Mouse (Mus musculus): Measurements from ENCODE around the gene Rora. TPM values are rescaled to one million over a fixed set of nuclear protein-coding genes. Genes with fewer than 3 reads are reported as not detected.

Rora gene
- total RNA-seq, 2 experiments from 2014 or later, result 68.0 to 81.9 TPM

GRCm38 (mm10) chr9:69301445-69301844 is 647.9 kb downstream of the Rora start:
- DNase-seq (ENCODE audit: low spot score in 2 of 2), result peak; percentile 29 to 58
- intact Hi-C loops (cut with DNase I), result no loop called here

DNA sequence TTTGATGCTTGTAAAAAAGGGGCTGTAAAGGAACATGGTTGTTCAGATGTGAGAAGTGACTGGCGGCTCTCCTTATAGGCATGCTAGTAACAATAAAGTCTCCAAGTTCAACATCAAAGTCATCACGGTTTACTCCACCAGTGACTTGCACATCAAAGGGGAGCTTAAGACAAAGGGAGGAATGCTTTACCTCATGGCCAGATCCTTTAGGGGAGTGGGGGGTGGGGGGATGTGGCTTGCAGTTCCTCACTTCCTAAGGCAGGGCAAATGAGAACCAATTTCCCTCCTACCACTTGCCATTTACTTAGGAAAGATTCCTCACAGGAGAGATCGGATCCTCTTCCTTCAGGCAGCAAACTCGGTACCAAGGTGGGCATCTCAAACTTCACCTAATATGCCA is 648.4 kb downstream of the Rora start:
- no peak for DNase-seq (ENCODE audit: low spot score in 2 of 2)
- intact Hi-C loops (cut with DNase I), result no loop called here

DNA sequence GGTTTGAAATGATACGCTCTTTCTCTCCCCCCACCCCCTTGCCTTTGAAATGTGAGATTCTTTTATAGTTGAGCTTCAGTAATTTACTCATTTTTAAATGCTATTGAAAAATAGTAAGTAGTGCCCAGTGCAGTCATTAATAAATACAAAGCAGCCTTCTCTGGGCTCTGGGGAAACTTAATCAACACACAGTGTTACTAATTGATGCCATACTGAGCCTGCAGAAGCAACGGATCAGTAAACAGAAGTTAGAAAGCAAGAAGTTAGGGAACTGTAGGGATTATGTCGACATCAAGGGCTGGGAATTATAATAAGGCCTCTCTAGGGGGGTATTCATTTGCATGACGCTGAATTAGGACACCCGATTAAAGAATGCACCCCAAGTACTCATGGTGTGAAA is 649.3 kb downstream of the Rora start:
- intact Hi-C loops (cut with DNase I), result no loop called here
- no peak for DNase-seq (ENCODE audit: low spot score in 2 of 2)

GRCm38 (mm10) chr9:69303346-69303944 is 649.9 kb downstream of the Rora start:
- intact Hi-C loops (cut with DNase I), result no loop called here
- no peak for DNase-seq (ENCODE audit: low spot score in 2 of 2)

- intact Hi-C loops (cut with DNase I), result no loop called here
- DNase-seq (ENCODE audit: low spot score in 2 of 2), result no peak
Observed at GRCm38 (mm10) chr9:69303962-69304361, 650.4 kb downstream of the Rora start.

DNA sequence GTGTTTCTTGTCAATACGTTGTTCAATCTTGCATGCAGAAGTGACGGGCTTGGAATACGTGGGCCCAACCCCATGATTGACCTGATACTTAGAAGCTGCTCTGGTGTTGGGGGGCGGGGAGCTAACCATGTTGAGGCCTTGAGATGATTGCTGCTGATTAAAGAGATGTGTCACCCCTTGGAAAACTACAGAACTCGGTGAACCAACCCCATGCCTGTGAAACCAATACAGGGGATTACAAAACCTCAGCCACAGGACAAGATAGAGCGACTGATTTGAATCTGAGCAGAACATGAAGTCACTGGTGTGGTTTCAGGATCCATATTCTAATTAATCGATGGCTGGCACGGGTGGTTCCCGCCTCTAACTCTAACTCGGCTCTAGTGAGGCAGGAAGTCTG is 650.9 kb downstream of the Rora start:
- DNase-seq (ENCODE audit: low spot score in 2 of 2), result no peak
- intact Hi-C loops (cut with DNase I), result no loop called here

DNA sequence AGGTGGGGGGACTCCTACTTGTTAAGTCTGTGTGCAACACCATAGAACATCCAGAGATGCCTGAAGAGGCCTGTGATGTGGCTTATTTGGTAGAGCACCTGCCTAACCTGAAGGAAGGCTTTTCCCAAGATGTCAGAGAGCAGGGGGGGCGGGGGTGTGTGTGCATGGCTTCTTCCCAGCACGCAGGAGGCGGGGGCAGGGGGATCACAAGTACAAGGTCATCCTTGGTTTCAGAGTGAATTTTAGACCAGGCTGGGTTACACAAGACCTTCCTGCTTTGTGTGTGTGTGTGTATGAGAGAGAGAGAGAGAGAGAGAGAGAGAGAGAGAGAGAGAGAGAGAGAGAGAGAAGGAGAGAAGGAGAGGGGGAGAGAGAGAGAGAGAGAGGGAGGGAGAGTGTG is 651.4 kb downstream of the Rora start:
- DNase-seq (ENCODE audit: low spot score in 2 of 2), result no peak

GRCm38 (mm10) chr9:69306734-69307528 is 653.3 kb downstream of the Rora start:
- intact Hi-C loops (cut with DNase I), result no loop called here
- DNase-seq (ENCODE audit: low spot score in 2 of 2), result peak in 1 of 2 experiments; percentile 15

More for the DNA sequence above, 651.4 kb downstream of the Rora start:
- intact Hi-C loops (cut with DNase I), result no loop called here

DNA sequence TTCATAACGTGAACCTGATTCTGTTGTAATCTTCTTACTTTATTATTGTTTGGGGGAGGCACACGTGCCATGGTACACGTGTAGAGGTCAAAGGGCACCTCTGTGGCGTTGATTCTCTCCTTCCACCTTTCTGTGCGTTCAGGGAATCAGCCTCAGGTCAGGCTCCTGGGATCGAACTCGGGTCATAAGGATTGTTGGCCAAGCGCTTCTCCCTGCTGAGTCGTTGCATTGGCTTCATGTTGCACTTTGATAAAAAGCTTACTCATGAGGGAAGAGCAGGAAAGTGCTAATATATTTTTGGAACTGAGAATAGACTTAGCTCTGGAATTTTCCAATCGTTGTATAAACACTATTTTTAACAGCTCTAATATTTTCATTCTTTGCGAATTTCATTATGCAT is 654.4 kb downstream of the Rora start:
- intact Hi-C loops (cut with DNase I), result no loop called here
- DNase-seq (ENCODE audit: low spot score in 2 of 2), result no peak

DNA sequence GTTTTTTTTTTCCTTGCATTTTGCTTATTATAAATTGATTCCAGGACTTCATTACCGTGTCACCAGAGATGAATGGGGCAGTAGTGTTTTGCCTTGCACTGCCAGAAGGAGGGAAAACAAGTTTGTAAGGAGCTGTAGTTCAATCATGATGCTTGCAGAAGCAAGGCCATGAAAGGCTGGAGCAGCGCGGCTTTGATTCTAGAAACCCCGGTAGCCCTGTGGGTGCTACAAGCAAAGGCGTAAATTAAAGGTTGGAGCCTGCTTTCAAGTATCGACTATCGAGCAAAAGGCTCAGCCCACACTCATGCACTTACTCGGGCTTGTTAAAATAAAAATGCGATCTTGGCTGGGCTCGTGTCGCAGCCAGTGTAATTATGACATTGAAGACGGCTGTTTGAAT is 656.9 kb downstream of the Rora start:
- intact Hi-C loops (cut with DNase I), result no loop called here
- DNase-seq (ENCODE audit: low spot score in 2 of 2), result peak in 1 of 2 experiments; percentile 21

DNA sequence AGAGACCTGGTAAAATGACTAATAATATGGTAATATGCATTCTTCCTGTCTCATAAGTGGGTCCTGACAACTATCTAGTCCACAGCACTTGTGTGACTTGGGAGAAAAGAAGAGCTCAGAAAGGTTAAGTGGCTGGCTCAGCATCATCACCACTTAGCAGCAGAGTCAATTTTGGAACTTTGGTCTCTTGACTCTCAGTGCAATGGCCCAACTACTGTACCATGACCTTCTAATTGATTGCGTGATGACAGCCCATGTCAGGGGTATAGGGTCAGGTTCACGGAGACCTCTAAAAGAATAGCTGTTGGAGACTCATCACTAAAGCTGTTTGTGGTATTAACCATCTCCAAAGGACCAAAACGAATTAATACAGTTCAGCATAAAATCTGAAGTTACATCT is 659.7 kb downstream of the Rora start:
- intact Hi-C loops (cut with DNase I), result no loop called here

DNA sequence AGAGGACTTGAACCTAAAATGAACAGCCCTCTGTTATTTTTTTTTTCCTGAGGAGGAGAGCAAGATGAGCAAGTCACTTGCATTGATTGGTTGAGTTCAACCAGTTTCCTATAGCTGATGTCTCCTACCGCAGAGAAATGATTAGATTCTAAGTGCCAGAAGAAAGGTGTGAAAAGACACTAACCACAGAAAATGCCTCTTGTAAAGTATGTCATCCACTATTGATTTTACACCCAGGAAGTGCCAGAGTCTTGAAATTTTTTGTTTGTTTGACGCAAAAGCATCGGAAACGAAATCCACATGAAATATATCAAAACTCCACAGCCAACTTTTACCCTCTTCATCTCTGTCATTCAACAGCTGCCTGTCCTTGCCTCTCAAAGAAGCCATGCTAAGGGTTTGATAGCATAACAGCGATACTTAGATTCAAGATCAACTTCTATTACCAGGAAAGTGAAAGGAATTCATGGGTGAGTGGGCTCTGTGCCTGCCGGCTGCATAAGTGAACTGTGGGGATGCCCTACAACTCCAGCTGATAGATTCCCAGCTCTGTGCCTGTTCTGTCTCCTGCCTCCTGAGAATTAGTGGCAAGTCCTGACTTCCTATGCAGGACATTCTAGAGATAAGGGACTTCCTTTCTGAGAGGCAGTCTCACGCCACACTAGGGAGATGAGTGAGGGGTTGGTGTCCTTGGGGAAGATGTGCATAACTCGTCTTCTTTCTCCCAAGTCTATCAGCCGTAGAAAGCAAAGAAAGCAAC is 661.0 kb downstream of the Rora start:
- intact Hi-C loops (cut with DNase I), result no loop called here
- no peak for DNase-seq (ENCODE audit: low spot score in 2 of 2)

More for the DNA sequence above, 659.7 kb downstream of the Rora start:
- no peak for DNase-seq (ENCODE audit: low spot score in 2 of 2)

DNA sequence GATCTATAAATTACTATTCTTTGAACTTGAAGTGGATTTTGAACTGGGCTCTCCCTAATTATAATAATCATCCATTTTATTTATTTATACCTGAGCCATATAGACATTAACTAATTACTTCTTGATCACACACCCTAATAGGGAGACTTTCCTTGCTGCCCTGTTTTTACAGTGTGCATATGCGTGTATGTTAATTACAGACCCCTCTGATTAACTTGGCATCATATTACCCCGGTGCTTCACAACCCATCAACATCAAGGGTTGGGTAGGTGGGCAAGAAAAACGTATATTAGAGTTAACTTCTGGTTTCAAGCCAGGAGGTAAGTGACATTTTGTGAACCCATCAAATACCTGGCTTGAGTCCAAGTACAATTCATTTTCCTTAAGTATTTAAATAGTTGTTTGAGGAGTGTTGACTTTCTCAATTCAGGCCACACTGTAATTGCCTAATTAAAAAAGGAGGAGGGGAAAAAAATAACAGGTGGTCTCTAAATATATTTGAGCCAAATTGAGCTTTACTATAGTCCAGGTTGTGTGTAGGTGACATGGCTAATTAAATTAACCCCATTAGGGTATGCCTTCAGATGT is 664.0 kb downstream of the Rora start:
- intact Hi-C loops (cut with DNase I), result no loop called here
- DNase-seq (ENCODE audit: low spot score in 2 of 2), result no peak

GRCm38 (mm10) chr9:69319434-69319833 is 665.8 kb downstream of the Rora start:
- intact Hi-C loops (cut with DNase I), result no loop called here
- no peak for DNase-seq (ENCODE audit: low spot score in 2 of 2)

- intact Hi-C loops (cut with DNase I), result loop anchor here (10.0 kb wide), 1 partner anchor 1305 kb away; no protein-coding TSS in a partner anchor
- DNase-seq (ENCODE audit: low spot score in 2 of 2), result no peak
Observed at GRCm38 (mm10) chr9:69319913-69320634, 666.5 kb downstream of the Rora start.

DNA sequence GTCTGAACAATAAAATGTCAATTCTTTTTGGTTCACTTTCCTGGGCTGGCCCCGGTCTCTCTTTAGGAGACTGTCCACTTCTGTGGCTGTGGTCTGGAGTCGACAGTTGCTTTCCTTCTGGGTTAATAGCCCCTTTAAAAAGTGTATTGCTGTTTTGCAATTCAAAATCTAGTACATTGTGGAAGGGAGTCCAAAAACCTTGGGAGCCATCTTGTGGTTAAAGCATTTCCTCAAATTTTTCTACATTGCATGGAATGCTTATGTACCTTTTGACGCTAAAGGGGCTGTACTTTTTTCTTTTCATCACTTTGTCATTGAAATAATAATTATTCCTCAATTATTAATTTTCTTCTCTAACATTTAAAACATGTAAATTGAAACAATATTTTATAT is 667.0 kb downstream of the Rora start:
- no peak for DNase-seq (ENCODE audit: low spot score in 2 of 2)
- intact Hi-C loops (cut with DNase I), result loop anchor here (10.0 kb wide), 1 partner anchor 1306 kb away; no protein-coding TSS in a partner anchor

GRCm38 (mm10) chr9:69321956-69322355 is 668.4 kb downstream of the Rora start:
- DNase-seq (ENCODE audit: low spot score in 2 of 2), result peak in 1 of 2 experiments; percentile 55
- intact Hi-C loops (cut with DNase I), result loop anchor here (10.0 kb wide), 1 partner anchor 1307 kb away; no protein-coding TSS in a partner anchor

- no peak for DNase-seq (ENCODE audit: low spot score in 2 of 2)
- intact Hi-C loops (cut with DNase I), result loop anchor here (10.0 kb wide), 1 partner anchor 1309 kb away; no protein-coding TSS in a partner anchor
Observed at GRCm38 (mm10) chr9:69323831-69324230, 670.2 kb downstream of the Rora start.

DNA sequence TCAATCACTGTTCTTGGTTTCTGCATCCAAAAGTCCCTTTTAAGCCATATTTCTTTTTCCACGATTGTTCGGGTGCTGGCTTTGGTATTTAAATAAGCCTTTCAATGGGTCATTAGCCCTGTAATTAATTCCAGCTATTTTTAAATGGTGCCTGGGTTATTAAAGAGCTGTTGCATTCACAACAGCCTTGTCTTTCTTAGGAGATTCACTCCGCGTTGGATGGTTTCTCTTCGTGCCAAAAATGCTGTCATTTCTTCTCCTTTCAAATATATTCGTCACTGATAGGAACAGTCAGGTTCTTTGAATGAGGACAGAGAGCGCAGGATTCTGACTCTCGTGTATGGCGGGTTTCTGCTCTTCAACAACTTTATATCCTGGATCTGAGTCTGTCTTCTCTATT is 673.5 kb downstream of the Rora start:
- no peak for DNase-seq (ENCODE audit: low spot score in 2 of 2)
- intact Hi-C loops (cut with DNase I), result loop anchor here (10.0 kb wide), 1 partner anchor 1312 kb away; no protein-coding TSS in a partner anchor

Data from left cerebral cortex, postnatal 25 days (tissue).